Mouse (Mus musculus) left cerebral cortex, postnatal 36 days (tissue): ENCODE measurements around the gene Scn4b. TPM values are rescaled to one million over a fixed set of nuclear protein-coding genes. Genes with fewer than 3 reads are reported as not detected.

ENCODE experiments used
- DNase-seq, 2 experiments: peaks; one replicate each; pipeline ENCODE4 v3.0.0; 2021 to 2022; ENCODE audit warnings: low spot score in 2 of 2, mixed read lengths in 1 of 2
- intact Hi-C: fragments of 180-260 bp; cut with DNase I; formaldehyde crosslinking; loops from one replicate; pipeline ENCODE4 v1.15.1; 2025
- total RNA-seq, 2 experiments: library from RNA; stranded (reverse); gene quantifications; 2 replicates each; pipeline ENCODE4 v1.2.3; 2021

Gene Scn4b
- total RNA-seq, 2 experiments from 2014 or later = 68.8 to 73.4 TPM

- intact Hi-C loops = no loop called here
- DNase-seq = no peak
Observed at GRCm38 (mm10) chr9:45182521-45182920, 44.3 kb downstream of the Scn4b start.

GRCm38 (mm10) chr9:45183266-45183665 is 45.1 kb downstream of the Scn4b start:
- intact Hi-C loops = no loop called here
- no peak for DNase-seq

- intact Hi-C loops = no loop called here
- DNase-seq = peak; percentile 71 to 72
Observed at GRCm38 (mm10) chr9:45185250-45185649, 47.1 kb downstream of the Scn4b start.

- DNase-seq = no peak
- intact Hi-C loops = no loop called here
Observed at GRCm38 (mm10) chr9:45188570-45189563, 50.7 kb downstream of the Scn4b start.

GRCm38 (mm10) chr9:45189661-45190174 is 51.5 kb downstream of the Scn4b start:
- DNase-seq = no peak
- intact Hi-C loops = no loop called here

GRCm38 (mm10) chr9:45195468-45195867 is 57.3 kb downstream of the Scn4b start:
- intact Hi-C loops = no loop called here

GRCm38 (mm10) chr9:45196125-45196830 is 58.1 kb downstream of the Scn4b start:
- no peak for DNase-seq
- intact Hi-C loops = no loop called here

More at GRCm38 (mm10) chr9:45195468-45195867, 57.3 kb downstream of the Scn4b start:
- no peak for DNase-seq

GRCm38 (mm10) chr9:45197549-45197948 is 59.4 kb downstream of the Scn4b start:
- intact Hi-C loops = no loop called here

GRCm38 (mm10) chr9:45201319-45201947 is 63.2 kb downstream of the Scn4b start:
- intact Hi-C loops = no loop called here
- no peak for DNase-seq

More at GRCm38 (mm10) chr9:45197549-45197948, 59.4 kb downstream of the Scn4b start:
- no peak for DNase-seq

GRCm38 (mm10) chr9:45202021-45202798 is 64.0 kb downstream of the Scn4b start:
- intact Hi-C loops = no loop called here
- DNase-seq = no peak

Other genes starting within 250 kb of the Scn4b start
- gene Atp5l, start 217.7 kb upstream of the Scn4b start, total RNA-seq = 100 to 1,000 TPM; 303 to 311 TPM
- gene Ube4a, start 172.8 kb upstream of the Scn4b start, total RNA-seq = 10 to 100 TPM; 60.9 to 78.5 TPM
- not detected for gene Cd3g, start 158.0 kb upstream of the Scn4b start, total RNA-seq
- not detected for gene Cd3d, start 156.6 kb upstream of the Scn4b start, total RNA-seq
- not detected for gene Cd3e, start 128.8 kb upstream of the Scn4b start, total RNA-seq
- gene Mpzl2, start 98.6 kb upstream of the Scn4b start, total RNA-seq = 1 to 10 TPM in 1 of 2 experiments, under 1 TPM in 1; 0.84 to 1.4 TPM
- gene Mpzl3, start 83.2 kb upstream of the Scn4b start, total RNA-seq = 1 to 10 TPM; 4.3 to 4.6 TPM
- under 1 TPM; 0.62 to 0.63 TPM for gene Jaml, start 59.2 kb upstream of the Scn4b start, total RNA-seq
- gene Scn2b, start 20.6 kb upstream of the Scn4b start, total RNA-seq = 100 to 1,000 TPM; 251 to 273 TPM
- 1 to 10 TPM; 1.0 to 1.2 TPM for gene BC049352, start 43.6 kb downstream of the Scn4b start, total RNA-seq
- under 1 TPM; 0.18 to 0.20 TPM for gene Tmprss4, start 65.7 kb downstream of the Scn4b start, total RNA-seq
- gene Il10ra, start 130.8 kb downstream of the Scn4b start, total RNA-seq = 1 to 10 TPM; 2.9 to 3.9 TPM
- gene Tmprss13, start 180.7 kb downstream of the Scn4b start, total RNA-seq = not detected
- gene Fxyd6, start 231.8 kb downstream of the Scn4b start, total RNA-seq = 100 to 1,000 TPM; 110 to 129 TPM